Mouse (Mus musculus): ENCODE data around the gene Hist1h3b. TPM values are rescaled to one million over a fixed set of nuclear protein-coding genes. Genes with fewer than 3 reads are reported as not detected.
"Not testable (repeated sequence)": the region's sequence is repeated elsewhere in the genome, so short reads cannot be mapped to it uniquely, and the experiment has no call there.

Gene Hist1h3b
- polyA plus RNA-seq (2014; fragmentation: Nextera tagmentation; extraction: Ambion mirVana), result 3.5 and 4.0 TPM in 2 replicates

DNA sequence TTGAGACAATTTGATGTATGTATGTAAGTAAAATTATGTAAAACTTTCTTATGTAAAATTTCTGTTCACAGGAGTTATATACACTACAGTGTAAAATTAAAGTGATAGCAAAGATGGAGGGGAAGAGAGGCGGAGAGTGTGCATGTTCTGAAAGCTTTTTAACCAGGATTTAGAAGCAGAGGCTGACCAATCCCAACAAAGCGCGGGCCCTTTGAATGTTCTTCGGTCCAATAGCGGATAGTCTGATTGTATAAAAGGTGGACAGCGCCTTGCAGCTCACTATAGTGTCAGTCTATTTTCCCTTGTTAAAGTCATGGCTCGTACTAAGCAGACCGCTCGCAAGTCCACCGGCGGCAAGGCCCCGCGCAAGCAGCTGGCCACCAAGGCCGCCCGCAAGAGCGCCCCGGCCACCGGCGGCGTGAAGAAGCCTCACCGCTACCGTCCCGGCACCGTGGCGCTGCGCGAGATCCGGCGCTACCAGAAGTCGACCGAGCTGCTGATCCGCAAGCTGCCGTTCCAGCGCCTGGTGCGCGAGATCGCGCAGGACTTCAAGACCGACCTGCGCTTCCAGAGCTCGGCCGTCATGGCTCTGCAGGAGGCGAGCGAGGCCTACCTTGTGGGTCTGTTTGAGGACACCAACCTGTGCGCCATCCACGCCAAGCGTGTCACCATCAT, at the start of gene Hist1h3b:
Hist1h3b (plus strand) TSS at position 201 of the 675 bp plus-strand sequence.
- H3K36me3 ChIP-seq (ENCODE audit: control insufficient read depth, insufficient read depth, low read length); H3K9me3 ChIP-seq (ENCODE audit: control insufficient read depth, low read length); H3K27me3 ChIP-seq (ENCODE audit: control insufficient read depth, insufficient read depth, low read length): not testable (repeated sequence)
- Histone ChIP-seq H3K4me1 (ENCODE audit: control insufficient read depth, insufficient read depth, low read length) (peaks cover 10% of the 10 kb centered on the region), H3K4me3 (replicated peaks; ENCODE audit: low read depth, low read length) (peak within 1 kb of the TSS; percentile 40), H3K4me2 (ENCODE audit: low read length) (peak within 1 kb of the TSS; percentile 67), H3K9ac (replicated peaks; ENCODE audit: low read length) (peak within 1 kb of the TSS; percentile 26; the same call in 1 of the 2 replicates), H3K27ac (replicated peaks; ENCODE audit: low read depth, low read length) (peak within 1 kb of the TSS; percentile 90)
- ATAC-seq (ENCODE audit: low FRiP score, low TSS enrichment) (peak; percentile 79), DNase-seq (peak; percentile 96)
- WGBS, result 0% methylated on average over 16 of the region's 47 CpGs

GRCm38 (mm10) chr13:23702801-23703200, 49.3 kb upstream of the Hist1h3b start:
- not testable (repeated sequence) for ATAC-seq (ENCODE audit: low FRiP score, low TSS enrichment); H3K36me3 ChIP-seq (ENCODE audit: control insufficient read depth, insufficient read depth, low read length); DNase-seq; H3K4me2 ChIP-seq (ENCODE audit: low read length); H3K9ac ChIP-seq (replicated peaks; ENCODE audit: low read length); H3K27ac ChIP-seq (replicated peaks; ENCODE audit: low read depth, low read length); H3K9me3 ChIP-seq (ENCODE audit: control insufficient read depth, low read length); H3K27me3 ChIP-seq (ENCODE audit: control insufficient read depth, insufficient read depth, low read length); H3K4me3 ChIP-seq (replicated peaks; ENCODE audit: low read depth, low read length); H3K4me1 ChIP-seq (ENCODE audit: control insufficient read depth, insufficient read depth, low read length)
- WGBS, result 92% methylated on average over 2 of the region's 2 CpGs

GRCm38 (mm10) chr13:23705751-23706356, 46.2 kb upstream of the Hist1h3b start:
- H3K4me3 ChIP-seq (replicated peaks; ENCODE audit: low read depth, low read length), result no peak overlapping the region
- H3K27me3 ChIP-seq (ENCODE audit: control insufficient read depth, insufficient read depth, low read length), result no peaks in the 10 kb centered on the region
- no peaks in the 10 kb centered on the region for H3K9me3 ChIP-seq (ENCODE audit: control insufficient read depth, low read length)
- ATAC-seq (ENCODE audit: low FRiP score, low TSS enrichment) (no peak), DNase-seq (no peak)
- WGBS, result 94% methylated on average over 7 of the region's 7 CpGs
- no peak overlapping the region for H3K4me2 ChIP-seq (ENCODE audit: low read length)
- H3K4me1 ChIP-seq (ENCODE audit: control insufficient read depth, insufficient read depth, low read length), result no peaks in the 10 kb centered on the region
- no peak overlapping the region for H3K9ac ChIP-seq (replicated peaks; ENCODE audit: low read length)
- no peaks in the 10 kb centered on the region for H3K36me3 ChIP-seq (ENCODE audit: control insufficient read depth, insufficient read depth, low read length)
- H3K27ac ChIP-seq (replicated peaks; ENCODE audit: low read depth, low read length), result no peak overlapping the region

DNA sequence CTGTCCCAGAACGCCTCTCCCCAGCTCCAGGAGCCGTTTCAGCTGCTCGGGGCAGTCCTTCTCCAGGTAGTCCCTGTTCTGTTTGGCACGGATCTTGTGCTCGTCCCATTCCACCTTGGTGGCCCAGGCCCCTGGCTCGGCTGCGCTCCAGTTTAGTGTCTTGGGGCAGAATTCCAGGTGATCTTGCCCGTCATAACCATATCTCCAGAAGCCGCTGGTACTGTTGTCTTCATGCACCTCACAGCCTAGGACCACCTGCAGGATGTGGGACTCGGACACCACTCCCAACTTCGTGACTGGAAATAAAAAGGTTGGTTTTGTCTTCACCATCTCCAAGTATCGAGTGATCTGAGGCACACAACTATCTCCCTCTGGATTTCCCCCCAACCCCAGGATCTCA, 45.3 kb upstream of the Hist1h3b start:
- Histone ChIP-seq H3K4me1 (ENCODE audit: control insufficient read depth, insufficient read depth, low read length) (no peaks in the 10 kb centered on the region), H3K9me3 (ENCODE audit: control insufficient read depth, low read length) (no peaks in the 10 kb centered on the region), H3K4me2 (ENCODE audit: low read length) (no peak overlapping the region), H3K27me3 (ENCODE audit: control insufficient read depth, insufficient read depth, low read length) (no peaks in the 10 kb centered on the region), H3K27ac (replicated peaks; ENCODE audit: low read depth, low read length) (no peak overlapping the region), H3K4me3 (replicated peaks; ENCODE audit: low read depth, low read length) (no peak overlapping the region), H3K9ac (replicated peaks; ENCODE audit: low read length) (no peak overlapping the region), H3K36me3 (ENCODE audit: control insufficient read depth, insufficient read depth, low read length) (no peaks in the 10 kb centered on the region)
- DNase-seq (no peak), ATAC-seq (ENCODE audit: low FRiP score, low TSS enrichment) (no peak)
- 93% methylated on average over 12 of the region's 12 CpGs for WGBS

DNA sequence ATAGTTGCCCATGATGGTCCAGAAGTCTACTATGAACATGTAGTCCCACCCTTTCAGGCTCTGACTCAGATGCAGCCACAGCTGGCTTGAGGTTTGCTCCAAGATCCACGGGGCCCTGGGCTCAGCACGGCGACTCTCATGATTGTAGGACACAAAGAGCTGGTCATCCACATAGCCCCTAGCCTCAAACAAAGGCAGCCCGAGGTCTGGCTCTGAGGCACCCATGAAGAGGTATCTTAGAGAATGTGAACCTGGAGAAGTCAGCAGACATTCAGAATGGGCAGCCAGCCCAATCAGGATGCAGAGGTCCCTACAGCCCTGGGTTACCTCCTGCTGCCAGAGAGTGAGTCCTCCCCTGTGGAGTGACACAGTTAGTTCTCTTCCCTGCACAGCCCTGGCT, 44.0 kb upstream of the Hist1h3b start:
- H3K27ac ChIP-seq (replicated peaks; ENCODE audit: low read depth, low read length), result no peak overlapping the region
- H3K36me3 ChIP-seq (ENCODE audit: control insufficient read depth, insufficient read depth, low read length), result no peaks in the 10 kb centered on the region
- H3K27me3 ChIP-seq (ENCODE audit: control insufficient read depth, insufficient read depth, low read length), result no peaks in the 10 kb centered on the region
- H3K4me2 ChIP-seq (ENCODE audit: low read length), result no peak overlapping the region
- WGBS, result 84% methylated on average over 4 of the region's 4 CpGs
- DNase-seq (no peak), ATAC-seq (ENCODE audit: low FRiP score, low TSS enrichment) (no peak)
- no peak overlapping the region for H3K9ac ChIP-seq (replicated peaks; ENCODE audit: low read length)
- H3K9me3 ChIP-seq (ENCODE audit: control insufficient read depth, low read length), result no peaks in the 10 kb centered on the region
- no peaks in the 10 kb centered on the region for H3K4me1 ChIP-seq (ENCODE audit: control insufficient read depth, insufficient read depth, low read length)
- no peak overlapping the region for H3K4me3 ChIP-seq (replicated peaks; ENCODE audit: low read depth, low read length)

DNA sequence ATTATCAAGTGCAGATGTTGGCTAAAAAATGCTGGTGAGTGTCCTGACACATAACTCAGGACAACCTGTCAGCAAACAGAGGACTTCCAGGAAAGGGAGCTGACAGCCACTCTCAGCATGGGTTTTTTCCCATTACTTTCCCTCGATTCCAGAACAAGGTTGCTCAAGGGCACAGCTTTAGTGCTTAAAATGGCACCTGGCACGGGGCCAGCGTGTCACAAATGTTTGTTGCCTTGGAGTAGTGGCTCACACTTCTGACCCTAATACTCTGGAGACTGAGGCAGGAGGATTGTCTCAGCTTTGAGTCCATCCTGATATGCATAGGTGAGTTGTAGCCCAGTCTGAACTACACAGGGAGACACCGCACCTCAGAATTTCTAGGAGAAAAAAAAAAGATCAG, 43.4 kb upstream of the Hist1h3b start:
- Histone ChIP-seq H3K4me3 (replicated peaks; ENCODE audit: low read depth, low read length) (no peak overlapping the region), H3K4me2 (ENCODE audit: low read length) (no peak overlapping the region), H3K4me1 (ENCODE audit: control insufficient read depth, insufficient read depth, low read length) (no peaks in the 10 kb centered on the region), H3K9me3 (ENCODE audit: control insufficient read depth, low read length) (no peaks in the 10 kb centered on the region), H3K27ac (replicated peaks; ENCODE audit: low read depth, low read length) (no peak overlapping the region), H3K27me3 (ENCODE audit: control insufficient read depth, insufficient read depth, low read length) (no peaks in the 10 kb centered on the region), H3K9ac (replicated peaks; ENCODE audit: low read length) (no peak overlapping the region), H3K36me3 (ENCODE audit: control insufficient read depth, insufficient read depth, low read length) (no peaks in the 10 kb centered on the region)
- DNase-seq (no peak), ATAC-seq (ENCODE audit: low FRiP score, low TSS enrichment) (no peak)
- 81% methylated on average over 4 of the region's 4 CpGs for WGBS

GRCm38 (mm10) chr13:23709714-23710373, 42.2 kb upstream of the Hist1h3b start:
- H3K4me1 ChIP-seq (ENCODE audit: control insufficient read depth, insufficient read depth, low read length), result no peaks in the 10 kb centered on the region
- H3K27ac ChIP-seq (replicated peaks; ENCODE audit: low read depth, low read length), result no peak overlapping the region
- ATAC-seq (ENCODE audit: low FRiP score, low TSS enrichment), result no peak
- H3K9me3 ChIP-seq (ENCODE audit: control insufficient read depth, low read length), result no peaks in the 10 kb centered on the region
- DNase-seq, result no peak
- H3K4me2 ChIP-seq (ENCODE audit: low read length), result peak overlapping the region; percentile 54
- H3K4me3 ChIP-seq (replicated peaks; ENCODE audit: low read depth, low read length), result peak overlapping the region; percentile 23
- no peaks in the 10 kb centered on the region for H3K36me3 ChIP-seq (ENCODE audit: control insufficient read depth, insufficient read depth, low read length)
- H3K9ac ChIP-seq (replicated peaks; ENCODE audit: low read length), result 0 out of 2 replicates have a peak overlapping the region, but pooled peaks have one; percentile 44
- 26% methylated on average over 15 of the region's 15 CpGs for WGBS
- no peaks in the 10 kb centered on the region for H3K27me3 ChIP-seq (ENCODE audit: control insufficient read depth, insufficient read depth, low read length)

DNA sequence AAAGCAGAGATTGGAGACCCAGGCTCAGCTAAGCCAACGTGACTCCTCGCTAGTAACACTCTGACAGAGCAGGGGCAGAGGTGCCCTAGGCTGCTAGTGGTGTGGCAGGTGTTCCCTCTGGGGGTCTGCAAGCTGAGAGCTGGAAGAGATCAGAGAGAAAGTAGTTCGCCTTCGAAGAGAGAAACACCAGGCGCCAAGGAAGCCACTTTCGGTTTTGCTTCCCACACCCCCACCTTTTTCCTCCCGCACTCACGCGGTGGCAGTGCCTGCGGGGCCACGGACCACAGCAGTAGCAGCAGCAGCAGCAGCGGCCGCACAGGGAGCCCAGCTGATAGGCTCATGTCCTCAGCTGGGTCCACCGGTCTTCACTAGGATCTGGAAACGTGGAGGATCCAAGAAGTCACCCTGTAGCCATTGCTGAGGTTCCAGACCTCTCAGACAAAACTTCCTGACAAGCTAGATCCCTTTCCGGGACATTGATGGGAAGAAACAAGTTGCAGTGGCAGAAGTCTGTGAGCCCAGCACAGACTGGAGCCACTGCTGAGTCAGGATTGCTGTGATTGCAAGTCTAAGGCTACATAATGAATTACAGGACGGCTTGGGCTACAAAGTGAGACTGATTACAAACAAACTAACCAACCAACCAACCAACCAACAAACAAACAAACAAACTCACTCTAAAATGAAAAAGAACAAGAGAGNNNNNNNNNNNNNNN, 41.5 kb upstream of the Hist1h3b start, which contains the start of gene Hfe:
Hfe (minus strand) TSS at position 481 of the 716 bp plus-strand sequence.
- peak; percentile 63; the same call in 1 of the 2 replicates for ATAC-seq (ENCODE audit: low FRiP score, low TSS enrichment)
- no peaks in the 10 kb centered on the region for H3K4me1 ChIP-seq (ENCODE audit: control insufficient read depth, insufficient read depth, low read length)
- peak within 1 kb of the TSS; percentile 23 for H3K4me3 ChIP-seq (replicated peaks; ENCODE audit: low read depth, low read length)
- H3K4me2 ChIP-seq (ENCODE audit: low read length), result peak within 1 kb of the TSS; percentile 54
- H3K9ac ChIP-seq (replicated peaks; ENCODE audit: low read length), result peak within 1 kb of the TSS; percentile 44; the same call in 1 of the 2 replicates
- no peaks in the 10 kb centered on the region for H3K9me3 ChIP-seq (ENCODE audit: control insufficient read depth, low read length)
- WGBS, result 6% methylated on average over 17 of the region's 17 CpGs
- H3K27me3 ChIP-seq (ENCODE audit: control insufficient read depth, insufficient read depth, low read length), result no peaks in the 10 kb centered on the region
- no peaks in the 10 kb centered on the region for H3K36me3 ChIP-seq (ENCODE audit: control insufficient read depth, insufficient read depth, low read length)
- peak; percentile 50 for DNase-seq
- H3K27ac ChIP-seq (replicated peaks; ENCODE audit: low read depth, low read length), result no peak within 1 kb of the TSS
